In genomic region chr16:16522869-16523268, GRCm38 (mm10) we compare ENCODE assay signal across 5 mouse cellular contexts.
DNase-seq lines count a peak whose midpoint lies in the region; TF ChIP-seq lines count a peak whose summit lies in the region.
"Not testable (repeated sequence)": the region's sequence is repeated elsewhere in the genome, so short reads cannot be mapped to it uniquely, and the experiment has no call there.

No protein-coding gene starts in this region.

- not testable (repeated sequence) for H3K4me3 ChIP-seq in ES-Bruce4 (ENCODE audit: low read depth, low read length); heart, adult 2 months
- H3K4me3 ChIP-seq in ES-E14 (ENCODE audit: insufficient read depth in 1 of 2, low read depth in 1 of 2, low read length in 2 of 2, poor library complexity in 1 of 2, severe bottlenecking in 1 of 2) = 0 out of 4 replicates have a peak overlapping the region, but pooled peaks of 1 of the 2 experiments have one; percentile 34

- H3K9me3 ChIP-seq in ES-Bruce4 (replicated peaks; ENCODE audit: control insufficient read depth, insufficient read depth, low read length, poor library complexity, severe bottlenecking); ES-E14 (ENCODE audit: control insufficient read depth, insufficient read depth, low read depth, low read length): not testable (repeated sequence)

- TF ChIP-seq CTCF in ES-Bruce4 (IDR thresholded peaks at IDR 0.05; ENCODE audit: low read depth, low read length); heart, adult 2 months (IDR thresholded peaks at IDR 0.05): not testable (repeated sequence)

- not testable (repeated sequence) for TF ChIP-seq EP300 in ES-Bruce4 (IDR thresholded peaks at IDR 0.05; ENCODE audit: insufficient read depth, low read depth, low read length); heart, adult 2 months (IDR thresholded peaks at IDR 0.05; ENCODE audit: insufficient read depth, low read depth, low read length)

- H3K9ac ChIP-seq in ES-Bruce4 (ENCODE audit: low read depth, poor library complexity, severe bottlenecking); ES-E14 (ENCODE audit: insufficient read depth, low read depth, low read length, poor library complexity, severe bottlenecking); heart, adult 2 months (ENCODE audit: low read depth, low read length): not testable (repeated sequence)

- not testable (repeated sequence) for H3K27me3 ChIP-seq in ES-Bruce4 (ENCODE audit: control insufficient read depth, insufficient read depth, low read length, poor library complexity, severe bottlenecking); heart, adult 2 months (ENCODE audit: control insufficient read depth, insufficient read depth, low read length)

- DNase-seq in ES-E14 (ENCODE audit: low read depth, low spot score); heart, adult 2 months: not testable (repeated sequence)
- peak; percentile 71 for DNase-seq in ZHBTc4 (ENCODE audit: low read depth, low spot score)
- peak; percentile 42 for DNase-seq in kidney, adult 9 months

- H3K27ac ChIP-seq in ES-Bruce4 (ENCODE audit: insufficient read depth, low read length) (peak overlapping the region; percentile 75; the same call in 1 of the 2 replicates), ES-E14 (ENCODE audit: insufficient read depth, low read depth, low read length, poor library complexity, severe bottlenecking) (peak overlapping the region; percentile 91; the same call in 1 of the 2 replicates)
- H3K27ac ChIP-seq in heart, adult 2 months = peak overlapping the region; percentile 77; the same call in 1 of the 2 replicates

- H3K4me1 ChIP-seq in ES-Bruce4 (ENCODE audit: control insufficient read depth, insufficient read depth, low read length) = not testable (repeated sequence)
- H3K4me1 ChIP-seq in ES-E14 (ENCODE audit: control insufficient read depth in 2 of 2, insufficient read depth in 2 of 2, low read length in 2 of 2, poor library complexity in 1 of 2) = peaks cover 13 to 41% of the 10 kb centered on the region in 2 experiments
- H3K4me1 ChIP-seq in heart, adult 2 months (ENCODE audit: control insufficient read depth, insufficient read depth, low read length) = peaks cover 12% of the 10 kb centered on the region

- not testable (repeated sequence) for H3K36me3 ChIP-seq in ES-Bruce4 (ENCODE audit: control insufficient read depth, insufficient read depth, low read length, poor library complexity, severe bottlenecking); ES-E14 (ENCODE audit: control insufficient read depth, insufficient read depth, low read length, poor library complexity, severe bottlenecking); heart, adult 2 months (ENCODE audit: control insufficient read depth, insufficient read depth, low read length)

- H3K79me2 ChIP-seq in heart, adult 2 months (replicated peaks; ENCODE audit: control insufficient read depth, insufficient read depth, low read length) = not testable (repeated sequence)

- in situ Hi-C loops in ES-E14 (cut with MboI; ENCODE audit: low sequenced_read_pairs in 2 of 2, unreplicated experiment in 2 of 2) = not testable (repeated sequence)

- TF ChIP-seq POLR2A in ES-Bruce4 (IDR thresholded peaks at IDR 0.05; ENCODE audit: insufficient read depth, low read length); heart, adult 2 months (IDR thresholded peaks at IDR 0.05; ENCODE audit: insufficient read depth, low read depth, low read length): not testable (repeated sequence)

- intact Hi-C loops in heart, adult 2 months (cut with DNase I) = not testable (repeated sequence)

- WGBS in heart, adult 2 months = 74% methylated on average over 2 of the region's 2 CpGs

TF ChIP-seq in ES-E14, 5 proteins besides CTCF, POLR2A, EP300 and RAD21:
- 0 out of 2 replicates have a peak, but pooled peaks have one; percentile 27 for TF ChIP-seq CHD2 (IDR thresholded peaks at IDR 0.05; ENCODE audit: low read depth, low read length)
